Mouse (Mus musculus) cerebral cortex, adult 2 months (tissue): ENCODE measurements around the gene Tsen2.

Experiments
- WGBS: fragments of 180-500 bp; shearing (Covaris S2); methylation state at CpG from one replicate; pipeline ENCODE4 v1.1.7; 2018; 5-methylcytosine and 5-hydroxymethylcytosine counted together

Gene Tsen2

GRCm38 (mm10) chr6:115544442-115544970, at the start of gene Tsen2:
TSS of gene Tsen2 (plus strand) at chr6:115544664.
- WGBS: under 1% methylated on average over 38 of the region's 38 CpGs

GRCm38 (mm10) chr6:115499540-115499939, 44.9 kb upstream of the Tsen2 start:
- 70% methylated on average over 14 of the region's 14 CpGs for WGBS

- WGBS: 89% methylated on average over 10 of the region's 10 CpGs
Measured at GRCm38 (mm10) chr6:115500234-115500633, 44.2 kb upstream of the Tsen2 start.

GRCm38 (mm10) chr6:115501131-115501530, 43.3 kb upstream of the Tsen2 start:
- 80% methylated on average over 3 of the region's 3 CpGs for WGBS

- 97% methylated on average over 4 of the region's 4 CpGs for WGBS
Measured at GRCm38 (mm10) chr6:115503038-115503437, 41.4 kb upstream of the Tsen2 start.

GRCm38 (mm10) chr6:115503549-115504159, 40.8 kb upstream of the Tsen2 start:
- 95% methylated on average over 10 of the region's 10 CpGs for WGBS

- 93% methylated on average over 3 of the region's 3 CpGs for WGBS
Measured at GRCm38 (mm10) chr6:115504160-115504558, 40.3 kb upstream of the Tsen2 start.

- WGBS: 55% methylated on average over 5 of the region's 5 CpGs
Measured at GRCm38 (mm10) chr6:115504915-115505314, 39.5 kb upstream of the Tsen2 start.

- 88% methylated on average over 1 of the region's 1 CpGs for WGBS
Measured at GRCm38 (mm10) chr6:115506425-115506824, 38.0 kb upstream of the Tsen2 start.

- 89% methylated on average over 3 of the region's 3 CpGs for WGBS
Measured at GRCm38 (mm10) chr6:115511447-115511846, 33.0 kb upstream of the Tsen2 start.

- 89% methylated on average over 4 of the region's 4 CpGs for WGBS
Measured at GRCm38 (mm10) chr6:115513207-115513606, 31.3 kb upstream of the Tsen2 start.

GRCm38 (mm10) chr6:115517904-115518303, 26.6 kb upstream of the Tsen2 start:
- WGBS: 64% methylated on average over 4 of the region's 4 CpGs

- WGBS: 84% methylated on average over 2 of the region's 2 CpGs
Measured at GRCm38 (mm10) chr6:115518352-115518751, 26.1 kb upstream of the Tsen2 start.

- 74% methylated on average over 12 of the region's 12 CpGs for WGBS
Measured at GRCm38 (mm10) chr6:115519275-115519699, 25.2 kb upstream of the Tsen2 start.

GRCm38 (mm10) chr6:115521923-115522322, 22.5 kb upstream of the Tsen2 start:
- WGBS: 97% methylated on average over 1 of the region's 1 CpGs

GRCm38 (mm10) chr6:115522691-115523146, 21.7 kb upstream of the Tsen2 start:
- WGBS: 72% methylated on average over 6 of the region's 6 CpGs

GRCm38 (mm10) chr6:115523201-115523600, 21.3 kb upstream of the Tsen2 start:
- WGBS: 31% methylated on average over 9 of the region's 9 CpGs

GRCm38 (mm10) chr6:115524449-115524990, 19.9 kb upstream of the Tsen2 start:
- 90% methylated on average over 9 of the region's 9 CpGs for WGBS

GRCm38 (mm10) chr6:115527418-115527817, 17.0 kb upstream of the Tsen2 start:
- 92% methylated on average over 3 of the region's 3 CpGs for WGBS

GRCm38 (mm10) chr6:115528372-115528771, 16.1 kb upstream of the Tsen2 start:
- 95% methylated on average over 4 of the region's 4 CpGs for WGBS

GRCm38 (mm10) chr6:115534617-115535016, 9.8 kb upstream of the Tsen2 start:
- WGBS: 35% methylated on average over 7 of the region's 7 CpGs

GRCm38 (mm10) chr6:115536169-115536568, 8.3 kb upstream of the Tsen2 start:
- WGBS: 75% methylated on average over 4 of the region's 4 CpGs
